Mouse (Mus musculus): ENCODE measurements around the gene Tmem119.

Tmem119 gene

DNA sequence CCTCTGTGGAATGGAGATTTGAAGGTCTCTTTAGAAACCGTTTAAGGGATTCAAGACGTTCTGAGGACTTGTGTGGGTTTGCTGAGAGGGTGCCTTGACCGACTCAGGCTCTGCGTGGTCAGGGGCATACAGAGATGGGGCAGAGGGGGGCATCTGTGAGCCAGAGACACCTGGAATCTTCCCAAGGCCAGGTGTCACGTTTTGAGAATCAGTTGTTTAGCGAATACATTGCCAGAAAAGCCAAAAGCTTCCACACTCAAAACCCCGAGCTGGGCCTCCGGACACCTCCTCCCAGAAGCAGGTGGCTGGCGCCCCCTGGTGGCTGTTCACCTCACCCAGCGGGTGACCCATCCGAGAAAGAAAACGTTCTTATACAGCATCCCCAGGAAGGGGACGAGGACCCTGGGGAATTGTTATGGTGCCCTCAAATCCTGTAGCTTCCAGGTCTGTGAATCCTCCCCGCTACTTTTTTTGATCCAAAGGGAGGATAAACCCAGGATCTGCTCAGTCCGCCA, 15.4 kb upstream of the Tmem119 start:
- DNase-seq (ENCODE audit: low spot score) = peak; percentile 91

DNA sequence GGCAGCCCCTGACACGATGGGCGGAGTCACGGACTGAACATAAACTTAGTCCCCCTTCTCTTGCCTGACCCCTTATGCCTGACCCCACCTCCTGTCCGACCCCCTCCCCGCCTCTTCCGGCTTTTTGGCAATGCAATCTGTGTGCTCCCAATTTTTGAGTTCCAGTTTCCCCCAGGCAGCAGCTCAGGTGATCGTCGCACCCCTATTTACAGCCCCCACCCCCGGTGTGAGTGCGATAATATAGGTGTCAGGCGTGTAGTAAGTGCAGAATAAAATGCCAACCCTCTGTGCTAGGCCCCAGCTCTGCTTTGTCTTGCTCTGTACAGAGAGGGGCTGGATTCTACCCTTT, 14.7 kb upstream of the Tmem119 start:
- DNase-seq (ENCODE audit: low spot score) = no peak

DNA sequence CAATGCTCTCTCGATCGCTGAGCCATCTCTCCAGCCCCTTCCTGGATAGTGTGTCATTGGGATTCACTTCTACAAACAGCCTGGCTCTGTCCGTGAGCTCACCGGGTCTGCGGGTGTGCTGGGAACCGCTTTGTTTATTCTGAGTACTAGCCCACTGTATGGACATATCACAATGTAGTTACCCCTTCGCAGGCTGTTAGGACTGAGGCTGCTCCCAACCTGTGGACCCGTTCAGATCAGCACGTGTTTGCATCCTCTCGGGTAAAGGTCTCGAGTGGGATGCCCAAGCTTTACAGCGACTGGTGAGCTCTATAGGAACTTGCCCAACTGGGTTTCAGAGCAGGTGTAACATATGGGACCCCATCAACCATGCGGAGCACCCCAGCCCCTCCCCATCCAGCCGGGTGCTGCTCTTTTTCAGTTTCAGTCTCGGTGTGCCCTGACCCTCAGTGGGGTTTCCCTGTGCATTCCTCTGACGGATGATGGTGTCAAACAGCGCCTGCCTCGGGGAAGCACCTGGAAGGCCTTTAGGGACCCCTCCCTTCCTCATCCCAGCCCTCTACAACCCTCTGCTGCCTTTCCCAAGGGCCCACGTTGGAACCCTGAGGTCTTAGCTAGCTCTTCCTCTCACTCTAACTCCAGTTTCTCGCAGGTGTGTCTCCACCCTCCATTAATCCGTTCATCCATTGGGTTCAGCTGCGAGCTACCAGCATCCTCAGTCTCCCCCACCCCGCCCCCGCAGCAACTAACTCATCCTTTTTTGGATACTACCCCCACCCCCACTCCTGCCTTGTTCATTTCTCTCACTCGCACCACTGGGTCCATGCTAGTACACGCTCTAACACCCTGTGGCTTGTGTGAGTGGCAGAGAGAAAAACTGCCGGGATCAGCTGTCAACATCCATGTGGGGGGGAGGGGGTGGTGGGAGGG, 14.1 kb upstream of the Tmem119 start:
- no peak for DNase-seq (ENCODE audit: low spot score)

DNA sequence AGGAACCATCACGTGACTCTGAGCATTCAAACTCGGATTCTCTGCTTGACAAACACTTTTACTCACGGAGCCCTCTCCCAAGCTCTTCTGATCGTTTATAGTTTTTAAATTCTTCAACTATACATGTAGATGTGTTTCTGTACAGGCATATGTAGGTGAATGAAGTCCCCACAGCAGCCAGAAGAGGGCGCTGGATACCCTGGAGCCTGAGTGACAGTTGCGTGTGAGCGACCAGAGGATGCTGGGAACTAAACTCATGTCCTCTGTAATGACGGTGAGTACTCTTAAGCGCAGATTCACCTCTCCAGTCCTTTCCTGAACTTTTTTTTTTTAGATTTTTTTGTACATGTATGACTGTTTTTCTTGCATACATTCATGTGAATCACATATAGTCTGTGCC, 13.3 kb upstream of the Tmem119 start:
- DNase-seq (ENCODE audit: low spot score) = no peak

DNA sequence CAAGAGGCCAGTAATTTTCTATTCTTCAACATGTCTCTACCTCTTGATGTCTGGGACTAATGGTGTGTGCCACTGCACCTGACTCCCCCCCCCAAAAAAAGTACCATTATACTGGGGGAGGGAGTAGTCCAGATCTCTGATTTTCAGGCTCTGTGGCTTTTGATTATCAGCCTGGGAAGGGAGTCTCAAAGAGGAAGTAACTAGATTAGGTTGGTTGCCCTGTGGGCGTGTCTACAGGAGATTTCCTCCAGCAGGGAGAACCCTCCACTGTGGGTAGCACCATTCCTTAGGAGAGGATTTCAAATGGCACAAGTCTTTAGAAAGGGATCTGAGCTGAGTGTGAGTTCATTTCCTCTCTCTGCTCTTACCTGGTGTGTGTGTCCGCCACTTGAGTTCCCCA, 12.3 kb upstream of the Tmem119 start:
- no peak for DNase-seq (ENCODE audit: low spot score)

DNA sequence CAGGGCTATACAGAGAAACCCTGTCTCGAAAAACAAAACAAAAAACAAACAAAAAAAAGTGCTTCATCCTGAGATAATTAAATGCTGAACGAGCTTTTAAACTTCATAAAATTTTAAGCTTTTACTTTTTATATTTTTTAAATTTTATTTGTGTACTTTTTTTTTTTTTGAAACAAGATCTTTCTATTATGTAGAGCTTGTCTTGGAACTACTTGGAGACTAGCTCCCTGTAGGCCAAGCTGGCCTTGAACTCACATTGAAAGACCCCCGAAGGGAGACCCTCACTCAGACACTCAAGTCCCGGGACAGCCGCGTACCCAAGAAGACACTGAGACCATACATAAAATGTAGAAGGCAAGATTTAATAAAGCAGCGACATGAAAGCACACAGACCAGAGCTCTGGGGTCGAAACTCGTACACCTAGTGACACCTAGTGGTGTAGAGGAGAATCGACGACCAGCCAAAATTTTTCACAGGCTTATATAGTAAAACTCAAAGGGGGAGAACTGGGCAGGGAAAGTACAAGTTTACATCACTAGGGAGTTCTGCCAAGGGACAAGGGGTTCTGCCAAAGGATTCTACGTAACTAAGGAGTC, 11.6 kb upstream of the Tmem119 start:
- DNase-seq (ENCODE audit: low spot score) = peak; percentile 59

DNA sequence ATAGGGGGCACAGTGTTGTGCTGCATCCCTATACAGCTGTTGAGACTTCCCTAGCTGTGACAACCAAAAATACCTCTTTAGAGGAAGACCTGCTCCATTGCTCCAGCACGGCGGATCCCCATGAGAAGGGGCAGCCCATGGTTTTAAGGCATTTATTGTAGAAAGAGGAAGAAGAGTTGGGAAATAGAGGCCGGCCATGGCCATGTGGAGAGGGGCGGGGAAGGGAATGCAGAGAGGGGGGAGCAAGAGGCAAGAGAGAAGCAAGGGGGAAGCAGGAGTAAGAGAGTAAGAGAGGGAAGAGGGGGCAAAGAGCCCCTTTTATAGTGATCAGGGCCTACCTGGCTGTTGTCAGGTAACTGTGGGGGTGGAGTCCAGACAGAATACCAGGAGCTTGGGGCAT, 9.8 kb upstream of the Tmem119 start:
- DNase-seq (ENCODE audit: low spot score) = no peak

DNA sequence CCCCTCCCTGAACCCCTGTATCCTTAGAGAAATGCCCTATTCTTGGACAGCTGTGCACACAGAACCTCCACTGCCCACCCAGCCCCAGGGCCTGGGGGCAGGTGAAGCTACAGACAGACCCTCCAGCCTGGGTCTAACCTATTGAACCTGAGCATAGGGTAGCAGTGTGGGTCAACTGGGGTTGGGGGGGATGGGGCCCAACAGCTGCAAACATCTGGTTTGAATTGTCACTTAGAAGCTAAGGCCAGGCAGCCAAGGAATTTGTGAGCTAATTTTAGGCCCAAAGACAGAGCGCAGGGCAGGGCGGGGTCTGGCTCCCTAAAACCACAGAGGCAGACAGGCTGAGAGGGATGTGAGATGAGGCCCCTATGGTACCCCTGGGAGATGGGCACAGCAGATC, 7.9 kb upstream of the Tmem119 start:
- DNase-seq (ENCODE audit: low spot score) = no peak

DNA sequence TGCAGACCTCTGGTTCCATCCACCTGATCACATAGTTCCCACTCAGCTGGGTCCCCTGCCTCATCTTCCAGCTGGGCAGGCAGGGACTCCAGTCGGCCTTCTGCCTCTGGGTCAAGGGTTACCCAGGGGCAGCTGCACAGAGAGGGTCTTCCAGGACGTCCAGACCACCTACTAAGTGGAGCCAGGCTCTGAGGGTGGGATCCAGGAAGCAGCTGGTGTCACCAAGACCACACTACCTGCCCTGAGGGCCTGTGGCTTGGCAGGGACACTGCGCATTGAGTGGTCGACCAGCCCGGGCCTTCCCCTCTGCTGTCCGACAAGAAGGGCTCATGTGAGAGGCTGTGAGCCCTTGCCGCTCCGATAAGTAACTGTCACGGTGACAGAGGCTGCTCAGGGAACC, 7.4 kb upstream of the Tmem119 start:
- DNase-seq (ENCODE audit: low spot score) = no peak

DNA sequence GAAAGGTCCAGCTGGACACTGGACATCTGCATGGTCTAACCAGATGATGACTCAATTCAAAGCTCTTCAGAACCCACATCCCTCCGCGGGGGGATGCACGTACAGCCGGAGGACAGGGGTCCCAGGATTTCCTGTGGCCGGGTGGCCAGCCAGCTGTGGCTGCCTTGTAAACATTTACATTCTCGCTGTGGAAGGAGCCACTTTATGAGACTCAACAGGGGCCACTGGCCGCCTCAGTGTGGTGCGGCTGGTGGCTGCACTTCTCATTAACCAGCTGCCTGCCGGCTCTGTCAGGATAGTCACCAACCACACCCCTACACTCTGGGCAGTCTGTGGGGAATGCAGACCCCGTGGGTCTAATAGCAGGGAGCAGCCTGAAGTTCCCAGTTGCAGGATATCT, 6.1 kb upstream of the Tmem119 start:
- DNase-seq (ENCODE audit: low spot score) = no peak

DNA sequence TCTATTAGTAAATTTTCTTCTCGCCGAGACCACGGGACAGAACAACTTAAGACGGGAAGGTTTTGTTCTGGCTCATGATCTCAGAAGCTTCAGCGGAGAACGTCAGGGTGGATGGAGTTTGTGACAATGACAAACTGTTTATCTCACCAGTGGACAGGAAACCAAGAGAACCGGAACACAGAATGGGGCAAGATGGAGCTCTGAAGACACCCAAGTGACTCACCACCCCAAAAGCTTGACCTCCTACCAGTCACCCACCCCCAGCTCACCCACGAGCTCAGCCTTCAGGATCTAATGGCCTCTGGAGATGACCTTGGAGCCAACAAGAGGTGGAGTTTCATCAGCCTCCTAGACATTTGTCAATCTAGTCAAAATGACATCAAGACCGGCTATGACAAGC, 5.0 kb upstream of the Tmem119 start:
- no peak for DNase-seq (ENCODE audit: low spot score)

DNA sequence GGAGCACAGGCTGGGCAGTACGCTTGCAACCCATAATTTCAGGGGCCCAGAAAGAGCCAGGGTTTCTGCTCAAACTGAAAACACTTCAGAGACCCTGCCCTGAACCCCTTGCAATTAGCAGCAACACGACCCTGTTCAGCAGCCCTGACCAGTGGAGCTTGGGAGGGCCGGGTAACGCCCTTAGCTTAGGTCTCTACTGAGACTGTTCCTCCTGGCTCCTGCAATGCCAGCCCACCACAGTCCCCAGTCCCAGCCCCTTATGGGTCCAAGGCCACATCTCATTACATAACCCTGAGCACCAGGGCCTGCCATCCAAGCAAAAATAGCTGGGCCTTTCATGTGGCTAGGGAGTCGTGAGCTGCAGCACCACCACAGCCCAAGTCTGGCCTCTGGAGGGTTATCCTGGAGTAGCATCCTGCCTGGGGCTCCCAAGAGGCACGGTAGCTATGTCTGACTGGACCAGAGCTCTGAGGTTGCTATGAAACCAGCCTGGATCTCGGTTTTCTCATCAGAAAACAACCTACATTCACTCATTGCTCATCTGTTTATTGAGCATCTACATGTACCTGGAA, 4.2 kb upstream of the Tmem119 start:
- peak; percentile 58 for DNase-seq (ENCODE audit: low spot score)

DNA sequence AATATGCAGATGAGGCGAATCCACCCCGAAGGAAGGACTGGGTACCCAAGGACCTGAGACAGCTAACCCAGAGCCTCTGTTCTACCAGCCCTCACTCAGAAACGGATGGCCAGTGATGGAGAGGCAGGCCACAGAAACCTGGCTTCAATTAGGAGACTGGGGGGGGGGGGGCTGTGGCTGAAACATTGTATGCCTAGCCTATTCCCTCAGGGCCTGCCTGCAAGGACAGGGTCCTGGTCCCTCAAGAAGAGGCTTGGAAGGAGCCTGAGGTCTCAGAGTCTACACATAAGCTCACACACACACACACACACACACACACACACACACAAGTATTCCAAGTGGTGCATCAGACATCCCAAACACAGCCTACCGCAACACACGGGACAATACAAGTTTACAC, 625 bp downstream of the Tmem119 start:
- DNase-seq (ENCODE audit: low spot score) = peak; percentile 17

DNA sequence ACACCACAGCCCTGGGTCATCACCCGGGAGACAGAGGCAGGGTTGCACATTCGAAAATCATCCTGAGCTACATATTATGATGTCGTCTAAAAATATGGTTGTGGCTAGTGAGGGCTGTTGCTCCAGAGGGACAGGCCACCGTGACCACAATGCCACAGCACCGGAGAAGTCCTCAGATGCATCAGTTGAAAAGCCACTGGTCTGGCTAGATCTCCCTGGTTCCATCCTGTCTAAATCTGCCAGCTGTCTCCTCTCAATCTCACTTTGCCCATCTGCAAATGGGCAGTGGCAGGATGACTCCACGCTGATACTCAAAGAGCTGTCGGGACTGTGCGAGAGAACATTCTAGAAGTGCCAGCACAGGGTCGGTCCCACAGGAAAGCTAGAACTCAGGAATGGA, 1.8 kb downstream of the Tmem119 start:
- no peak for DNase-seq (ENCODE audit: low spot score)

DNA sequence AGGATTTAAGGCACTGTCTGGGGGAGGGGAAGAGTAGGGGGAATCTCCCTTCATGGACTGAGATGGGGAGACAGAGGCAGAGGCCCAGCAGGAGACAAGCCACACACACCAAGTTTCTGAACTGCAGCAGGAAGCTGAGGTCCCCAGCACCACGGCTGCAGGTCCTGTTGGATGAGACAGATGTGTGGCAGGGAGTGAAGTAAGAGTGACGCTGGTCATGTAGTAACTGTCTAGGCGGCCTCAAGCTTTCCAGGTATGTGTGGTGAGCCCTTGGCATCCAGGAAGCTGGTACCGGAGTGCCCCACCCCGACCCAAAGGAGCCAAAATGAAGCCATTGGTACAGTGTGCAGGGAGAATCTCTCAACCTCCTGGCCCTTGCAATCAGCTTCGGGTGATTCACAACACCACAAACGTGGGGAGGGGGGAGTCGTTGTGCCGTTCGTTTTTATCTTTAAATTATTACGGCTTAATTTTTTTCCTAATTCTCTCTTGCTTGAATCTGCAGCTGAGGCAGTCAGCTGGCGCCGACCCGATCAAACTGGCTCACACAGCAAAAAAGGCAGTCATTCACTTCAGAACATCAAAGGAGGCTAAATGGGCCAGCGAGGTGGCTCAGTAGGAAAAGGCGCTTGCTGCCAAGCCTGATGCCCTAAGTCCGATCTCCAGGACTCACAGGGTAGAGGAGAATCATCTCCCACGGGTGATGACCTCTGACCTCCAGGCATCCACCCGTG, 3.0 kb downstream of the Tmem119 start:
- no peak for DNase-seq (ENCODE audit: low spot score)

DNA sequence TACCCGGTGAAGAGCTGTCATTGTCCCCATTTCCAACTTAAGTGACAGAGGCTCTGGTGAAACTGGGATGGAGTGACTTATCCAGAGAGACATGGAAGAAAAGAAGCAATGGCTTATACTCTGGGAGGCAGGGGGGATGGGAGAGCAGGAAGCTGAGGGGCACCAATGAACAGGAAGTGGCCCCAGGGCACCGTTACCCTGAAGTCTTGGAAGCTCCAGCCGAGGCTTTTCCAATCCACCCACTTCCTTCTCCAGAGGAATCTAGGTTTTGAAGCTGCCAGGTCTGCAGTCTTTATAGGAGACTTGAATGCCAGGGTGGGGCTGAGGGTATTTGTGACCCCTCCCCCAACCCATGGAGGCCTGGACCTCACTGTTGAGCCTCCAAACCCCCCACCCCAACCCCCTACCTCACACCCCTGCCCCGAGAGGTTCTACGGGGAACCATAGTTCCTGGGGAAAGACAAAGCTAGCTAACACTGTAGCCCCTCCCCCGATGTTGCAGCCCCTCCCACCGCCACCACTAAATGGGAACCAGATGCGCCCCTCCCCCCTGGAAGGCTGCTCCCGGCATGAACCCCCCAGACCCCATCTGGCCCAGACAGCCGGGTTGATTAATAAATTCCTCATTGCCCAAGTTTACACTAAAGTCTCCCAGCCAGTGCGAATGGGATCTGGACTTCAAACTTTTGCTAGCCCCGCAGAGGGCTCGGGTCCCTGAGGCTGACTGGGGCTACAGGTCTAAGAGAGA, 3.7 kb downstream of the Tmem119 start:
- DNase-seq (ENCODE audit: low spot score) = no peak

DNA sequence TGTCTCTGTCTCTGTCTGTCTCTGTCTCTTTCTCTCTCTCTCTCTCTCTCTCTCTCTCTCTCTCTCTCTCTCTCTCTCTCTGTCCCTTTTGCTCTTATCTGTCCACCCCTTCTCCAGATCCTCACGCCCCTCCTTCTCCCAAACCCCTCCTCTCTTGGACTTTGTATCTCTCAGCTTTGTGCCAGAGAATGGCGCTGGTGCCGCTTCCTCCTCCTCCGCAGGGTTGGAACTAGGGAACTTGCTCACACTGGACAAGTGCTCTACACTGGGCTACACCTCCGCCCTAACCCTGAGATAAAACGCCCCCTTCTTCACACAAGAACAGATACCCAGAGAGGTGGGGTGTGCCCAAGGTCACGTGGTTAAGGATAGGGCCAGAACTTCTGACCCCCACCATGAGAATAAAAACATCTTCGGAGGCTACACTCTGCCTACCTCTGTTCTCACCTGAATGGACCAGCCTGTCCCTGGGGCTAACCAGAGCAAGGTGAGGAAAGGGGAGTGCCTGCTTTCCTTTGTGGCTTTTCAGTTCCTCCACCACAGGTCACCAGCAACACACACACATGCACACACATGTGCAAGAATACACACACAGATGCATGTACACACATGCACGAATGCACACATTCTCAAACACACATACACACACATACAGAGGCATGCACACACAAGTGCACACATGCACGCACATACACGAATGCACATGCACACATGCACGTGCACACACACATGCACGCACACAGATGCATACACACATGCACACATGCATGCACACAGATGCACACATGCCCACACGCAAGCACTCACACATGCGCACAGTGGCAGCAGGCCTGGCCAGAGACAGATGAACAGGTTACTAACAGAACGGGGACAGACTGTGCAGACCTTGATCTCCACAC, 8.9 kb downstream of the Tmem119 start:
- no peak for DNase-seq (ENCODE audit: low spot score)

DNA sequence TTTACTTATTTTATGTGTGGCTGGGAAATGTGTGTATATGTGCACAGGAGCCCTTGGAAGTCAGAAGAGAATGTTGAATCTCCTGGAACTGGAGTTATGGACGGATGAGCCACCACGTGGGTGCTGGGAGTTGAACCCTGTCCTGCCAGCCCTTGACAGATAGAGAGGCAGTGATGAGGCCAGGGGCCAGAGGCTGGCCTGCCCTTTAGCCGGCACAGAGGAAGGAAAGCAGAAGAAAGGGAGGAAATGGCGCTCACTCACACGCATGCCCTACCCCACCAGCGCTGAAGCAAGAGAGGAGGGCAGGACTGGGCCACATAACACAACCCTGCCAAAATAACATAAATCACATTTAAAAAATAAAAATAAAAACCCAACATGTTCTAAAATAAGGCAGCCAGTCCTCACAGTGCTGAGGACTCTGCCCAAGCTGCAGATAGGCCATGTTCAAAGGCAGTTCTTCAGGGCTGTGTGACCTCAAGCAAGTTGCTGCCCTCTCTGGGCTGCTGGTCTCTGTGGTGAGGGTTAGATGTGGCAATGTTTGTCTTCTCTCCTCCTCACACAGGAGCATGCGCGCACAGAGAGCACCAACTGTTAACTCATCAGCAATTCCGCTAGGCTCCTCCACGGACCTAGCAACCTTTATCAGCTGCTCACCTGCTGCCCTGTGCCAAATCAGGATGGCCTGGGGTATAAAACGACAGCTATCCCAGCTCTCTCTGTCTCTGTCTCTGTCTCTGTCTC, 9.7 kb downstream of the Tmem119 start:
- no peak for DNase-seq (ENCODE audit: low spot score)

DNA sequence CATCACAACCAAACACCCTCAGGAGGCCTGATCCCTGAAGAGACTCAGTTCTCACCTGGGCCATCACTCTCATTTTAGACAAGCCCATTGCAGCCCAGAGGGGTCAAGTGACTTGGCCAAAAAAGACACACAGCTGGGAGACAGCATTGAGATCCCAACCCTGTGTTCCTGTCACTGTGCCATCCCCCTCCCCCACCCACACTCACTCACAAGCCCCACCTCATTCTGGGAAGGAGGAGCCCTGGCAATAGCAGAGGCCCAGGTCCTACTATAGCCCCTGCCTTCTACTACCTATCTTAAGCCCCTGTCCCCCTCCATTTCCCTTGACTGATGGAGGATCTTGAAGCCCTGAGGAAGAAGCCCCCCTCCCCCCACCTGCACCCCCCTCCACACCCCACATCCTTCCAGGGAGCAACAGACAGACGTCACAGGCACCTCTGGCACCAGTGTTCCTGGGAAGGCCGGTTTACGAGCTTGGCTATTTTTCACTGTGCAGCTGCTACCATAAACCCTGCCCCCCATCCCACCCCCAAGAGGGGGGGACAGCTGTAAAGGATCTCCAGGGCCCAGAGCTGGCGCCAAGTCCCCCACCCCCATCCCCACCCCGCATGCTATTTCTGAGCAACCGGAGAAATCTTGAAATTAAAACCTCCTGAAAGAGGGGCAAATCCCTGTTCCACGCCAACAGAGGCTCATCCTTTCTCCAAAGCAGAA, 11.1 kb downstream of the Tmem119 start:
- DNase-seq (ENCODE audit: low spot score) = no peak

Measured in MN1 (cell line).